Mouse (Mus musculus): ENCODE data around the gene Nlrp6. TPM values are rescaled to one million over a fixed set of nuclear protein-coding genes. Genes with fewer than 3 reads are reported as not detected.

Gene Nlrp6
- polyA plus RNA-seq, 1 experiment, result not detected

GRCm38 (mm10) chr7:140959181-140959901 is 38.6 kb downstream of the Nlrp6 start:
- H3K27me3 ChIP-seq (ENCODE audit: control insufficient read depth, insufficient read depth, low read length, poor library complexity, severe bottlenecking), result no peaks in the 10 kb centered on the region

GRCm38 (mm10) chr7:140960026-140960425 is 39.3 kb downstream of the Nlrp6 start:
- no peak overlapping the region for H3K4me3 ChIP-seq (ENCODE audit: low read depth, low read length)

More at GRCm38 (mm10) chr7:140959181-140959901, 38.6 kb downstream of the Nlrp6 start:
- TF ChIP-seq POLR2A (IDR thresholded peaks at IDR 0.05; ENCODE audit: insufficient read depth, low read length) (no peak), EP300 (IDR thresholded peaks at IDR 0.05; ENCODE audit: insufficient read depth, low read depth, low read length) (no peak), CTCF (IDR thresholded peaks at IDR 0.05; ENCODE audit: low read depth, low read length) (no peak)
- Histone ChIP-seq H3K9me3 (replicated peaks; ENCODE audit: control insufficient read depth, insufficient read depth, low read length, poor library complexity, severe bottlenecking) (no peaks in the 10 kb centered on the region), H3K4me1 (ENCODE audit: control insufficient read depth, insufficient read depth, low read length) (peaks cover 8% of the 10 kb centered on the region), H3K9ac (ENCODE audit: low read depth, poor library complexity, severe bottlenecking) (peak overlapping the region; percentile 58), H3K36me3 (ENCODE audit: control insufficient read depth, insufficient read depth, low read length, poor library complexity, severe bottlenecking) (0 out of 2 replicates have a peak, but pooled peaks cover under 1% of the 10 kb centered on the region), H3K27ac (ENCODE audit: insufficient read depth, low read length) (peak overlapping the region; percentile 99), H3K4me3 (ENCODE audit: low read depth, low read length) (no peak overlapping the region)

GRCm38 (mm10) chr7:140961416-140961815 is 40.7 kb downstream of the Nlrp6 start:
- Histone ChIP-seq H3K27ac (ENCODE audit: insufficient read depth, low read length) (peak overlapping the region; percentile 53; the same call in 1 of the 2 replicates), H3K9me3 (replicated peaks; ENCODE audit: control insufficient read depth, insufficient read depth, low read length, poor library complexity, severe bottlenecking) (no peaks in the 10 kb centered on the region), H3K27me3 (ENCODE audit: control insufficient read depth, insufficient read depth, low read length, poor library complexity, severe bottlenecking) (no peaks in the 10 kb centered on the region), H3K4me1 (ENCODE audit: control insufficient read depth, insufficient read depth, low read length) (peaks cover 9% of the 10 kb centered on the region), H3K9ac (ENCODE audit: low read depth, poor library complexity, severe bottlenecking) (no peak overlapping the region), H3K4me3 (ENCODE audit: low read depth, low read length) (no peak overlapping the region), H3K36me3 (ENCODE audit: control insufficient read depth, insufficient read depth, low read length, poor library complexity, severe bottlenecking) (no peaks in the 10 kb centered on the region)
- TF ChIP-seq POLR2A (IDR thresholded peaks at IDR 0.05; ENCODE audit: insufficient read depth, low read length) (no peak), EP300 (IDR thresholded peaks at IDR 0.05; ENCODE audit: insufficient read depth, low read depth, low read length) (peak; percentile 47; the same call in 1 of the 2 replicates), CTCF (IDR thresholded peaks at IDR 0.05; ENCODE audit: low read depth, low read length) (no peak)

More at GRCm38 (mm10) chr7:140960026-140960425, 39.3 kb downstream of the Nlrp6 start:
- Histone ChIP-seq H3K9ac (ENCODE audit: low read depth, poor library complexity, severe bottlenecking) (no peak overlapping the region), H3K36me3 (ENCODE audit: control insufficient read depth, insufficient read depth, low read length, poor library complexity, severe bottlenecking) (no peaks in the 10 kb centered on the region), H3K27me3 (ENCODE audit: control insufficient read depth, insufficient read depth, low read length, poor library complexity, severe bottlenecking) (no peaks in the 10 kb centered on the region), H3K4me1 (ENCODE audit: control insufficient read depth, insufficient read depth, low read length) (peaks cover 9% of the 10 kb centered on the region), H3K9me3 (replicated peaks; ENCODE audit: control insufficient read depth, insufficient read depth, low read length, poor library complexity, severe bottlenecking) (no peaks in the 10 kb centered on the region), H3K27ac (ENCODE audit: insufficient read depth, low read length) (peak overlapping the region; percentile 99)
- TF ChIP-seq EP300 (IDR thresholded peaks at IDR 0.05; ENCODE audit: insufficient read depth, low read depth, low read length), result peak; percentile 78
- TF ChIP-seq CTCF (IDR thresholded peaks at IDR 0.05; ENCODE audit: low read depth, low read length), result no peak

- H3K27ac ChIP-seq (ENCODE audit: insufficient read depth, low read length), result peak overlapping the region; percentile 91
Measured at GRCm38 (mm10) chr7:140962733-140963132, 42.0 kb downstream of the Nlrp6 start.

GRCm38 (mm10) chr7:140966921-140967320 is 46.2 kb downstream of the Nlrp6 start, which contains the start of gene Ifitm1:
Ifitm1 (plus strand) TSS chr7:140967221.
- TF ChIP-seq POLR2A (IDR thresholded peaks at IDR 0.05; ENCODE audit: insufficient read depth, low read length) (no peak), CTCF (IDR thresholded peaks at IDR 0.05; ENCODE audit: low read depth, low read length) (no peak), EP300 (IDR thresholded peaks at IDR 0.05; ENCODE audit: insufficient read depth, low read depth, low read length) (no peak)
- Histone ChIP-seq H3K27ac (ENCODE audit: insufficient read depth, low read length) (peak within 1 kb of the TSS; percentile 97), H3K27me3 (ENCODE audit: control insufficient read depth, insufficient read depth, low read length, poor library complexity, severe bottlenecking) (no peaks in the 10 kb centered on the region), H3K4me1 (ENCODE audit: control insufficient read depth, insufficient read depth, low read length) (peaks cover 5% of the 10 kb centered on the region), H3K4me3 (ENCODE audit: low read depth, low read length) (peak within 1 kb of the TSS; percentile 93), H3K9ac (ENCODE audit: low read depth, poor library complexity, severe bottlenecking) (peak within 1 kb of the TSS; percentile 84), H3K36me3 (ENCODE audit: control insufficient read depth, insufficient read depth, low read length, poor library complexity, severe bottlenecking) (peaks cover 2% of the 10 kb centered on the region; the same call in 1 of the 2 replicates), H3K9me3 (replicated peaks; ENCODE audit: control insufficient read depth, insufficient read depth, low read length, poor library complexity, severe bottlenecking) (no peaks in the 10 kb centered on the region)

More at GRCm38 (mm10) chr7:140962733-140963132, 42.0 kb downstream of the Nlrp6 start:
- H3K4me3 ChIP-seq (ENCODE audit: low read depth, low read length), result peak overlapping the region; percentile 36
- TF ChIP-seq EP300 (IDR thresholded peaks at IDR 0.05; ENCODE audit: insufficient read depth, low read depth, low read length) (peak; percentile 93), POLR2A (IDR thresholded peaks at IDR 0.05; ENCODE audit: insufficient read depth, low read length) (no peak)
- H3K27me3 ChIP-seq (ENCODE audit: control insufficient read depth, insufficient read depth, low read length, poor library complexity, severe bottlenecking), result no peaks in the 10 kb centered on the region
- H3K4me1 ChIP-seq (ENCODE audit: control insufficient read depth, insufficient read depth, low read length), result peaks cover 8% of the 10 kb centered on the region
- no peaks in the 10 kb centered on the region for H3K9me3 ChIP-seq (replicated peaks; ENCODE audit: control insufficient read depth, insufficient read depth, low read length, poor library complexity, severe bottlenecking)
- H3K36me3 ChIP-seq (ENCODE audit: control insufficient read depth, insufficient read depth, low read length, poor library complexity, severe bottlenecking), result no peaks in the 10 kb centered on the region
- peak overlapping the region; percentile 12; the same call in 1 of the 2 replicates for H3K9ac ChIP-seq (ENCODE audit: low read depth, poor library complexity, severe bottlenecking)
